Mouse (Mus musculus): ENCODE measurements at regions not wholly inside any gene's neighbourhood (a gene's known extent, or its start where the extent isn't known, plus 50 kb on each side); places are given as distances from the start of the nearest gene placed in this dataset.
"Not testable (repeated sequence)": the region's sequence is repeated elsewhere in the genome, so short reads cannot be mapped to it uniquely, and the experiment has no call there.

GRCm38 (mm10) chr5:60966939-60967338 is 841.7 kb upstream of the G6pd2 start:
- no peak for DNase-seq (ENCODE audit: low read depth, low spot score)

- no peak for DNase-seq (ENCODE audit: low read depth, low spot score)
Measured at GRCm38 (mm10) chr5:60969470-60969869, 839.1 kb upstream of the G6pd2 start.

DNA sequence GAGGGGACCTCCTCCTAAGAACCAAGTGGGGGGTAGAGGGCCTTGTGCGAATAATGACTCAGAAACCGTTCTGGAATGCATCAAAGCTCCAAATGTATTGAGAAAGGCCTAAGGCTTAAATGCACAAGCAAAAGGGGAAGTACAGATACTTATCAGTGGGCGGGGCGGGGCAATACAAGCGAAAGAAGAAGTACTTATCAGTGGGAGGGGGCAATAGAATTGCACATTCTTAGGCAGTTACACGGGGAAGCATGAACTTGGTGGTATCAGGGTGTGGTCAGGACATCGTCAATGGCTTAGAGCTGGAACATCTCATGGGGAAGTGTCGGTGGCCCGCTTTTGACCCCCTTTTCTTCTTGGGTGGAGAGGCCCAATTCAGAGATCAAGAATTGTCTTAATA is 829.9 kb upstream of the G6pd2 start:
- no peak for DNase-seq (ENCODE audit: low read depth, low spot score)

GRCm38 (mm10) chr5:60988313-60988712 is 820.3 kb upstream of the G6pd2 start:
- no peak for DNase-seq (ENCODE audit: low read depth, low spot score)

DNA sequence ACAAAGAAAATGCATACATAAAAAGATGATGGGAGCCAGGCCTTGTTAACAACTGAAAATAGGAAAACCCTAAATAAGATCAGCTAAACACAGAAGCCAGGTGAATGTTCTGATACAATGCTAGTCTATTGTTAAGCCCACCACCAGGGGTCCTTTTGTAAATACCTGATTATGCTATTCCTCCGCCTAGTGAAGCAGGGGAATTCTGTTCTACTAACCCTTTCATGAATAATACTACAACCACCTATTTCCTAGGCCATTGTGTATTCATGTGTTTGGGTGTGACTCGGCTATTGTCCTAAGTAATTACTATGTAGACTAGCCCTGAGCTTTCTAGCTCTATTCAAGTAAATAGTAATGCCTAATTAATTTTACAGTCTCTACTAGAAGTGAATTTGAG is 819.3 kb upstream of the G6pd2 start:
- DNase-seq (ENCODE audit: low read depth, low spot score), result not testable (repeated sequence)

DNA sequence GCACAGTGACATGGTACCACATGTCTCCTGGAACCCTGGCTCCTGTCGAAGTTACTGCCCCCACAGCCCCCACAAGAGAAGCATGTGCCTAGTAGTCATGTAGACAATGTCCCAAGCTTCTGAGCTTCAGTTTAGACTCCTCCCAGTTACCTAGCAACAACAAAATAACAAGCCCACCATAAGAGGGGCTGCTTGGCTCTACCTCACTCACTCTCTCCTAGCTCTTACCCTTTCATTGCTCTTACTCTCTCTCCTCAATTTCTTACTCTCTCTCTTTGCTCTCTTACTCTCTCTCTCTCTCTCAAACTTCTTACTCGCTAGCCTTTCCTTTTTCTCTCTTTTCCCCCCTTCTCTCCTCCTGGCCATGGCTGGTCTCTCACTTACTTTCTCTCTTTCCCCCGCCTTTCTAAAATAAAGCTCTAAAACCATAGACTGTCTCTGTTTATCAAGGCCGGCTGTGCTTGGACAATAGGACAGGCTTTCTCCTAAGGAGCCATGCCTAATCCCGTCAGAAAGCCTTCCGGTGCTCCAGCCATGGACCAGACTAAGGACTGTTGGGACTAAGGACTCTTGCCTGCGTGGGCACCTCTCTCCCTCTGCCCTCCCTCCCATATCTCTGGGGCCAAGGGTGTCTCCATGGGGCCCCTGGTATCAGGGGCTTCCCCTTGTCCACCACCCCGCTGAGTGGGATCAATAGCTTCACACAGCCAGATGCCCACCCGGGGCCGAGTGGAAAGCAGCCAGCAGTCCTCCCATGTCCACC is 813.7 kb upstream of the G6pd2 start:
- no peak for DNase-seq (ENCODE audit: low read depth, low spot score)

DNA sequence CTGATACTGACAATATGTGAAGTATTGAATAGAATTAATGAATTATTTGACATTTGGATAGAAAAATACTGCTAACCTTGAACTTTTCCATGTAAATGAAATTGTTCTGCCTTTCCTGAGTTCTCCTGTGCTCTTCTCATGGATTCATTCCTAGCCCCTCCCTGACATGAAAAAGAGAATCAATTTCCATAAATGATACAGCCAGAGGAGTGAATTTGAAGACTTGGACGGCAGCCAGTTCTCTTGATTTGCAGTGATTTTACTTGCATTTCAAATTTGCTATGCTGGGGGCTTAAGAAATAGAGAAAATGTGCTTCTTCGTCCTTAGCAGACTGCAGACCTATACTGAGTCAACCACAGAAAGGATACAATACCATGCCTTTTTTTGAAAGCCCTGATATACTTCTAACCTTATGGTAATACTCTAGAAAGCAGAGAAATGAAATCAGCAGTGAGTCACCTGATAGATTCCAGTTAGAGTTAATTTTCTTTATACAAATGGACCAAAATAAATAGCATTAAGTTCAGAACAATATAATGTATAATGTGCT is 773.0 kb upstream of the G6pd2 start:
- DNase-seq (ENCODE audit: low read depth, low spot score), result peak; percentile 50

Measured in brain, embryonic 18.5 days (tissue).